Mouse (Mus musculus): ENCODE measurements around the gene Ctbp2.
"Not testable (repeated sequence)": the region's sequence is repeated elsewhere in the genome, so short reads cannot be mapped to it uniquely, and the experiment has no call there.

Ctbp2 gene

GRCm38 (mm10) chr7:133120221-133120751 is 3.9 kb downstream of the Ctbp2 start:
- in situ Hi-C loops (cut with MboI, MseI), result no loop called here

GRCm38 (mm10) chr7:133117815-133118214 is 6.3 kb downstream of the Ctbp2 start:
- in situ Hi-C loops (cut with MboI, MseI), result no loop called here

DNA sequence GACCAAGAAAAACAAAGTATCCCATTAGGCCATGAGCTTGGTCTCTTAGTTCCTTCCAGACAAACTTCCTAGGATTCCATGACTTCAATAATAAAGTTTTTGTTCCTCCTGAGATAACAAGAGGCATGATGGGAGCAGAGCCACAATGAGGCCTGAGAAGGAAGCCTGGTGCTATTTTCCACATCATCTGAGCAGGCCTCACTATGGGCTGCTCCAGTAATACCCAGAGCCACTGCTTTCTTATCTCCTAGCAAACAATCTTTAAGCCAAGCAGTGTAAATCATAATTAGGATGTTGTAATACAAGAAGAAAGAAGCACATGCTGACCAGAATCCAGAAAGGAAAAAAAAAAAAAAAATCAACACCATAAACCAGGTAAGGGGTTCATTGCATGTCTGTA is 7.6 kb downstream of the Ctbp2 start:
- in situ Hi-C loops (cut with MboI, MseI), result no loop called here

GRCm38 (mm10) chr7:133115886-133116285 is 8.3 kb downstream of the Ctbp2 start:
- in situ Hi-C loops (cut with MboI, MseI), result no loop called here

GRCm38 (mm10) chr7:133114847-133115470 is 9.2 kb downstream of the Ctbp2 start:
- in situ Hi-C loops (cut with MboI, MseI), result no loop called here

DNA sequence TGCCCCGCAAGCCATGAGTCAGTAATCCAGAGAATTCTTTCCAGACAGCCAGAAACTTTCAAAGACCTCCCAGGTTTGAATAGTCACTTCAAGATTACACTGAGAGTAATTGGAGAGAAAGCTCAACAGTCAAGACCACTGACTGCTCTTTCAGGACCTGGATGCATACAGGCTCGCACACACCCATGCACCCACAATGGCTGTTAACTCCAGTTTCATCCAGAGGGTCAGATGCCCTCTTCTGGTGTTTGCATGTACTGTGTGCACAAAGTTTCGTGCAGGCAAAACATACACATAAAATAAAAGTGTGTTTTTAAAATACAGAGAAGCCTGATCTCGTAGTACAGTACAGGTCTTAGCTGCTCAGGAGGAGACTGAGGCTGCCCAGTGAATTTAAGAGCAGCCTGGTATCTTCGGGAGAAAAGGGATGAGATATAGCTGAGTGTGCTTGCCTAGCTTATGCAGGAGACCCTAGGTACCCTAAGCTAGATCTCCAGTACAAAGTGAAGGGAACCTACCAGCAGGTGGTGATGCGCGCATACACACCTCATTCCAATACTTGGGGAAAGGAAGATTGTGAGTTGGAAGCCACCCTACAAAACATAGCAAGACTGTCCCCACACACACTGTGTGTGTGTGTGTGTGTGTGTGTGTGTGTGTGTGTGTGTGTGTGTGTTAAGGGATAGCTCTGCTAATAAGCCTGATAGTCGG is 10.8 kb downstream of the Ctbp2 start:
- in situ Hi-C loops (cut with MboI, MseI), result no loop called here

- in situ Hi-C loops (cut with MboI, MseI), result no loop called here
Observed at GRCm38 (mm10) chr7:133112351-133112831, 11.8 kb downstream of the Ctbp2 start.

- in situ Hi-C loops (cut with MboI, MseI), result no loop called here
Observed at GRCm38 (mm10) chr7:133109442-133109841, 14.7 kb downstream of the Ctbp2 start.

DNA sequence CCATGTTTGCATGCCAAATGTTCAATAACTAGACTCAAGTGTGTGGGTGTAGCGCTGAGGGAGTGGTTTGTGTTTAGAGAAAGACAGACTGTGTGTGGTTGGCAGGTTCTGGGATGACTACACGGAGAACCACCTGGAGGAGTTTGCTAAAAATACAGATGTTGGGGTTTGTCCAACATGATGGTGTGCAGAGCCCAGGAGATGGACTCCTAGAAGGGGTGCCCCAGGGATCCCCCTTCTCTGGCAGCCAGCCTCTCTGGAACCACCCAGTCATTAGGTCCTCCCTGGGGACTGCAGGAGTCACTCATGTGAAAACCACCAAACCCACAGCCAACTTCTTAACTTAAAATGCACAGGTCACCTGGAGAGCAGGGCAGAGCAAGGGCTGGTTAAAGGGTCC is 15.5 kb downstream of the Ctbp2 start:
- in situ Hi-C loops (cut with MboI, MseI), result no loop called here

DNA sequence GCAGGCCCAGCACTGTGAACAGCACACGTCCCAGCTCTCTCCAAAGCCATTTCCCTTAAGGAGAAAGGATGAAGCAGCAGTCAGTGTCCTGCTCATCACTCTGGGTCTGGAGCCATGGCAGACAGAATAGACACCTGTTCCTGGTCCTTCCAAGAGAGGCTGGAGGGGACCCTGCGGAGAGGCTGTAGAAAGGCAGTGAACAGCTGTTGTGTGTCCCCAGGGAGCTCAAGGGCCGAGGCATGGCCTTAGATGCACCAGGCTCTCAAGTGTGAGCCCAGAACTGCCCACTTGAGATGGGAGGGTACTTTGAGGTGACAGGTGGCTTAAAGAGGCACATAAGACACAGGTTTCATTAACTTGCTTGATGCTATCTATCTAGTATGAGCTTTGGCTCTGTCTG is 21.6 kb downstream of the Ctbp2 start:
- in situ Hi-C loops (cut with MboI, MseI), result no loop called here

GRCm38 (mm10) chr7:133101070-133101469 is 23.1 kb downstream of the Ctbp2 start:
- in situ Hi-C loops (cut with MboI, MseI), result no loop called here

DNA sequence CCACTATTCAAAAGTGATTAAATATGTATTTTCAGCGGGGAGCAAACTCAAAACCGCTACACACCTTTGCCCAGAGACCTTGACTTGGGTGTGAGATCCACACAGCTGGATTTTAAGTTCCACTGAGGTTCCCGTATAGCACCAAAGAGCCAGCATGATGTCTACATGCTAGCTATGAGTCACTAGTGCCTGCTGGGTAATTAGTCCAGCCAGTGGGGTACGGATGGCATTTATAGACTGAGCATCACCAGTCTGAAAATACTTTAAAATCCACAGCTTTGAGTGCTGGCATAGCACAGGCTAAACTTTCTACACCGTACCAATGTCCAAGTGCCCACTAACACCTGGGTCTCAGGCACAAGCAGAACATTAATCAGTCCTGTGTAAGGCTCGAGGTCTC is 24.0 kb downstream of the Ctbp2 start:
- in situ Hi-C loops (cut with MboI, MseI), result no loop called here

- in situ Hi-C loops (cut with MboI, MseI), result no loop called here
Observed at GRCm38 (mm10) chr7:133099266-133099665, 24.9 kb downstream of the Ctbp2 start.

DNA sequence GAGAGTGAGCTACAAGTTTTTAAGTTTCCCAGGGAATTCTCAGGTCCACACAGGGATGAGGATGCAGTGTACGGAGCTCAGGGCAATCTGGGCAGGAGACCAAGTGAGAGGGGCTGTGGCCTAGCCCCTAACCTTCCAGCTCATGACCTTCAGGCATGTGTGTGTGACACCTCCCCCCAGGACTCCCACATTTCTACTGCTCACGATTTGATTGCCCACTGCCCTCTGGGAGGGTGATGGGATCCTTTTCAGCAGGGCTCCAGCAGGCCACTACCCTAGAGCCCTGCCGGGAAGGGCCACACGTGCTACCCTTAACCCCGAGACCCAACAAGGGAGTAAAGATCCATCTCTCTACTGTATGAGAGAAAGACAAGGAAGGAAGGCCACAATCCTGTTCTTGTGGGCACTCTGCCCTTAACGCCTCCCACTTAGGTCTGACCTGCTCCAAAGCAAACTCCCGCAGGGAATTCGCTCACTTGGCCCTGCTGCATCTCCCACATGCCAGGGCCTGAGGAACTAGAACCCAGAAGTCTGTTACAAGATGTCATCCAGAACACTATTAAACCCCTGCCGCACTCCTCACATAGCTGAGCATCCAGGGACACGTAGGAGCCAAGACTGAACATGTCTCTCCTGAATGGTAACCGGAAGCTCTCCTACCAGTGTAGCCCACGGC is 25.9 kb downstream of the Ctbp2 start:
- in situ Hi-C loops (cut with MboI, MseI), result no loop called here

DNA sequence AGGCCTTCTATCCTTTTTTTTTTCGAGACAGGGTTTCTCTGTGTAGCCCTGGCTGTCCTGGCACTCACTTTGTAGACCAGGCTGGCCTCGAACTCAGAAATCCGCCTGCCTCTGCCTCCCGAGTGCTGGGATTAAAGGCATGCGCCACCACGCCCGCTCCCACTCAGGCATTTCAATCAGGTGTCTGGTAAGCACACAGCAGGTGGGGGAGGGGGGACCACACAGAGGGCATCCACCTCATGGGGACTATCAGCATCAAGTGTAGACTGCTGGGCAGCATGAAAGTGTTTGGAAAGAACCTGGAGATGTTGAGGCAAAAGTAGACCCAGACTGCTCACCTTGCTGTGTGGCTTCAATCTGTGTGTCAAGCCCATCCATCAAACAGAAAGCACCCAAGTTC is 28.5 kb downstream of the Ctbp2 start:
- in situ Hi-C loops (cut with MboI, MseI), result not testable (repeated sequence)

DNA sequence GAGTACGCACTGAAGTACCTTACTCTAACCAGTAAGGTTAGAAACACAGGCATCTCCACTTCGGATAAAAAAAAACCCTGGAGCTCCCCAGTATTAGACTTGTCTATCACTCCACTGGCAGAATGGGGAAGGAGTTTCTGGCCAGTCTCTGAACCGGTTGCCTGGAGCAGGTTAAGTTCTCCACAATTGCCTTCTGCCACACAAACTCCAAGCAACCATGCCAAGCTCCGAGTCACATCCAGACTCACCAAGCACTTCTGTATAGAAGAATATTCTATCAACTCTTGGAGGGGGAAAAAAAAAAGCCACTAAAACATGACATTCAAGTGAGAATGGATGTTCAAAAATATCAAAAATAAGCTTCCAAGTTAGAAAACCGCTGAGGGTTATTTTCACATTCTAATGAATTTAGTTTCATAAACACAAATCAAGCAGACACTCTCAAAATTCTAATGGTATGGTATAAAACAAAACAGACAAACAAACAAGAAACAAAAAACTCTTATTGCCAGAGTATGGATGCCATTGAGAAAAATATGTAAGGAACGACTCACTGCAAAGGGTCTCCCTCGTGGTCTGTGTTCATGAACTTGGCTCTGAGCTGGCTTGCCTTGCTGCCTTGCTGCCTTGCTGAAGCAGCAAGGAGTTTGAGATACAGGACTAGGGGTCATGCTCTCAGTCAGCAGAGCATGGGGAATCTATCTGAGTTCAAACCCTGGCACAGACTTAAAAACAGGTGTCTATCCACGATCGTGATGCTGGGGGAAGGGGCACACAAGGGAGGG is 29.3 kb downstream of the Ctbp2 start:
- in situ Hi-C loops (cut with MboI, MseI), result no loop called here

- in situ Hi-C loops (cut with MboI, MseI), result no loop called here
Observed at GRCm38 (mm10) chr7:133094161-133094560, 30.0 kb downstream of the Ctbp2 start.

DNA sequence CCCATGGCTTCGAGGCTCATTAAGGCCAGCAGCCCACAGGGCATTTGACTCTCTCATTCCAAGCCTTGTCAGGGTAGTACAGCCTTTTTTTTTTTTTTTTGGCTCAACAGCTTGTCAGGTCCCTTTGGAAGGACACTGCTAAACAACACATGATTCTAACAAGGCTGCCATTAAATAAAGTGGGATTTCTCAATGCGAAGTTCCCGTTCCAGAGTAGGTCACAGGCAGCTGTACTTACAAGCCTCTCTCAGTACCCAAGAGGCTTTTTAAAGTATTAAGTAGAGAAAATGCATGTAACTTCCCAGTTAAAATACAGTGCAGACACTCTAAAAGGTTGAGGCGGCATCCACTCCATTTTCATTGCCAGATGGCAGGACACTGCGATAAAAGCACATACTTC is 30.4 kb downstream of the Ctbp2 start:
- in situ Hi-C loops (cut with MboI, MseI), result no loop called here

GRCm38 (mm10) chr7:133090641-133091040 is 33.5 kb downstream of the Ctbp2 start:
- in situ Hi-C loops (cut with MboI, MseI), result no loop called here

GRCm38 (mm10) chr7:133089621-133090260 is 34.4 kb downstream of the Ctbp2 start:
- in situ Hi-C loops (cut with MboI, MseI), result no loop called here

DNA sequence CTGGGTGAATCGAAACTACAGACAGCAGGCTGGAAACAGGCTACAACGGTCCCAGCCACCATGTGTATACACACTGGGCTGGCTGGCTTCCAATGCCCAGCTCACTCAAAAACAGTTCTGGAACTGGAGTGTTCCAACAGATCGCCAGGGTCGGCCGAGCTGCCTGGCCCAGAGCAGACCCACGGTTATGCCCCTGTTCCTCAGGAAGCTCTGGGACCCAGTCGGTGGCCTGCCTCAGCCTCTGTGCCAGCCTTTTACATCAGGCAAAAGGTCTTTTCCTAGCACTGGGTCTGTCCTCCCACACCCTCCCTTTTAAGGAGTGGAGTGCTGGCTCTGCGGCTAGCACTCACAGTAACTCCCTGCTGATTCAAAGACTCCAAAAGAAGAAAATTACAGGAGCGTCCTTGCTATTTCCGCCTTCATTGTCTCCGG is 35.3 kb downstream of the Ctbp2 start:
- in situ Hi-C loops (cut with MboI, MseI), result no loop called here

All from T-helper 1 cell (primary cell).